Mouse (Mus musculus): ENCODE measurements around the gene Ms4a4c. TPM values are rescaled to one million over a fixed set of nuclear protein-coding genes. Genes with fewer than 3 reads are reported as not detected.

The Ms4a4c gene
- polyA plus RNA-seq (2012; rRNA removed): 0.16 TPM in 1 of 2 replicates, not detected in the other

GRCm38 (mm10) chr19:11404527-11404926 is at the start of gene Ms4a4c:
Gene Ms4a4c (plus strand): TSS chr19:11404770.

GRCm38 (mm10) chr19:11375273-11375672 is 29.3 kb upstream of the Ms4a4c start, which contains the start of gene Ms4a4a:
Gene Ms4a4a (plus strand): TSS chr19:11375523.

DNA sequence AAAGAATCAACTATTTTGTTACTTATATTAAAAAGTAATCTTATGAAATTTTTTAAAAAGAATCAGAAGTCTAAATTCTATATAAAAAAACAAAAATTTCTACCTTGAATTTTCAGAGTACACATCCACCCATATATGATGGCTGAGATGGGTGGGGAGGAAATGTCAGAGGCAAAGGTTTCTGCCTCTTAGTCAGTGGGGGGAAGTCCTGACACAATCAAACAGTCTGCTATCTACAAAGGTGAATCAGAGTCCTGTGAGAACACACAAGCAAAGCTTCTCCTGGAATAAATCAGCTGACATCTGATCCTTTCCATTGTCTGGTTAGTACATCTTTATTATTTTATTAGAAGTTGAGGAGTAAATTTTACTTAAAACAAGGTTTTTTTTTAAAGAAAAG is 38.8 kb downstream of the Ms4a4c start, which contains the start of gene Ms4a4b:
Ms4a4b (plus strand) TSS at position 216 of the 400 bp plus-strand sequence.

DNA sequence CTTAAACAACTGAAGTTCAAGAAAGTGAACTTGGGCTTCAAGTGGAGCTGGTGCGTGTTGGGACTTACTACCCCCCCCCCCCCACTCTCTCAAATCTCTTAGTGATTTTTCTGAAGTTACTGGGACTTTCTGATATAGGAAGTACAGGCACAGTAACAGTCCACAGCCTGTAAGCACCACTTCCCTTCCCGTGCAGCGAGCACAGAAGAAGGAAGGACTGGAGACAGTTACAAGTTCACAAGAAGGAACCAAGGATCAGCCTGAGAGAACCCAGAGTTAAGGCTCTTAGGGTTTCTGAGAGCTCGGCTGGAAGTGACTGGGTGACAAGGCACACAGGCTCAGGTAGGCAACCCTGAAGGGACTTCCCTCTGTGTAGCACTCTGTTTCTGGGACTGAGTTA is 64.6 kb downstream of the Ms4a4c start, which contains the start of gene Ms4a6c:
Ms4a6c (plus strand) TSS at position 152 of the 400 bp plus-strand sequence.

Other genes with a start within 250 kb of the Ms4a4c start
- not detected in 2 replicates for gene 1700025F22Rik, start 239.4 kb upstream of the Ms4a4c start, polyA plus RNA-seq (2012; rRNA removed)
- not detected in 2 replicates for gene Ms4a13, start 208.0 kb upstream of the Ms4a4c start, polyA plus RNA-seq (2012; rRNA removed)
- 6.3 and 6.6 TPM in 2 replicates for gene Ms4a12, start 172.3 kb upstream of the Ms4a4c start, polyA plus RNA-seq (2012; rRNA removed)
- gene Ms4a1, start 138.5 kb upstream of the Ms4a4c start, polyA plus RNA-seq (2012; rRNA removed): 0.20 and 0.52 TPM in 2 replicates
- not detected in 2 replicates for gene Ms4a5, start 120.9 kb upstream of the Ms4a4c start, polyA plus RNA-seq (2012; rRNA removed)
- 0.21 and 0.23 TPM in 2 replicates for gene Ms4a14, start 90.3 kb upstream of the Ms4a4c start, polyA plus RNA-seq (2012; rRNA removed)
- gene Ms4a7, start 68.6 kb upstream of the Ms4a4c start, polyA plus RNA-seq (2012; rRNA removed): 3.5 and 4.3 TPM in 2 replicates
- 0.38 and 0.96 TPM in 2 replicates for gene Ms4a4a, start 29.2 kb upstream of the Ms4a4c start, polyA plus RNA-seq (2012; rRNA removed)
- 0.59 and 1.1 TPM in 2 replicates for gene Ms4a4b, start 38.8 kb downstream of the Ms4a4c start, polyA plus RNA-seq (2012; rRNA removed)
- gene Ms4a6c, start 64.6 kb downstream of the Ms4a4c start, polyA plus RNA-seq (2012; rRNA removed): 1.3 and 2.6 TPM in 2 replicates
- gene Gm8369, start 81.2 kb downstream of the Ms4a4c start, polyA plus RNA-seq (2012; rRNA removed): 0.41 TPM in 1 of 2 replicates, not detected in the other
- 1.9 TPM in 2 replicates for gene Ms4a6b, start 111.7 kb downstream of the Ms4a4c start, polyA plus RNA-seq (2012; rRNA removed)
- gene Ms4a4d, start 132.0 kb downstream of the Ms4a4c start, polyA plus RNA-seq (2012; rRNA removed): 14.6 and 15.4 TPM in 2 replicates
- 1.2 TPM in 2 replicates for gene Ms4a6d, start 200.1 kb downstream of the Ms4a4c start, polyA plus RNA-seq (2012; rRNA removed)
- gene Ms4a2, start 218.9 kb downstream of the Ms4a4c start, polyA plus RNA-seq (2012; rRNA removed): not detected in 2 replicates
- not detected in 2 replicates for gene Ms4a3, start 236.1 kb downstream of the Ms4a4c start, polyA plus RNA-seq (2012; rRNA removed)